Mouse (Mus musculus) brain, adult 2 months (tissue): ENCODE results near the gene Phldb2.

Source experiments
- DNase-seq: peaks from one replicate; pipeline ENCODE4 v3.0.0; 2011; ENCODE audit warnings: low read depth, low spot score

The Phldb2 gene

DNA sequence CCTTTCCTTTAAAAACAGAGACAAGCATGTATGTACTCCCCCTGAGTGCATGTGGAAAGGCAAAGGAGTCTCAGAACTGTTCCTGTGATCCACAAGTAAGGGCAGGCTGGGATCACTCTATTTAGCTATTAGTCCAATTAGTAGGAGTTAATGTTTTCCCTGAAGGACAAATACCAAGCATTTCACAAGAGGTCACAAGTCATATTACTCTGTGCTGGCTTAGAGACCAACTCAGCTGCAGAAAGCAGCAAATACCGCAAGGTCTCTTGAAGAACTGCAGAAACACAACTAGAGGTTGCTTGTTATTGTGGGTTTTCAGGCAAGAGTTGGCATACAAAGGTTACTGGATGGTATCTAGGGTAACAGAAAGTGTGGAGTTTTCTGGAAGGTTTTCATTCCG is 59.6 kb downstream of the Phldb2 start:
- DNase-seq, result no peak

GRCm38 (mm10) chr16:45892928-45893327 is 60.5 kb downstream of the Phldb2 start:
- peak; percentile 10 for DNase-seq

DNA sequence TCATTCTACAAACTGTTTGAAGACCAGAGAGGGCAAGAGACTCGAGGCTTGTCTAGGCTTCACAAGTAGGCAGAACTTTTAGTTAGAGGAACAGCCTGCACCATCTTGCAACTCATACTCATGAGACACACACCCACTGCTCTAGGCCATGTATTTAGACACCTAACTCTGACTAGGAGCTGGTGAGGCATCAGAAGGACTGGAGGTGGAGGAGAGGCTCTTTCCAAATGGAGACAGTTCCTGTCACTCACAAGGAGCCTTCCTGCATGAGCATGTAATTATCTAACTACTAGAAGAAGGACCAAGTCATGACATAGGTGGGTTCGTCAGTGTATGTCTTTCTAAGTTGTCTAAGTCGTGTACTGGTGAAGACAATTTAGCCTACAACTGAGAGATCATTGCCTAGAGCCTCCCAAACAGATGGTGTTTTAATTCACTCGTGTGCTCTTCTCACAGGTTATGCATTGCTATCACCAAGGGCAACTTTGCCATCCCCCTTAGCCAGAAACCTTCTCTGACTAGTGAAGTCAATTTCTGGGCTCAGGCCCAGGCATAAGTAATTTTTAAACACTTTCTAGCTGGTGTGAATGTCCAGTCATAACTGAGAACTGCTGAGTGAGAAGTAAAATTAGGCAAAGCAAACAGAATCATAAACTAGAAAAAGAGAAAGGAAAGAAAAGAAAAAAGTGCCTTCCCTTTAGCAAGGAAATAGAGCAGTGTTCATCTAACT is 62.8 kb downstream of the Phldb2 start:
- DNase-seq, result peak; percentile 71

DNA sequence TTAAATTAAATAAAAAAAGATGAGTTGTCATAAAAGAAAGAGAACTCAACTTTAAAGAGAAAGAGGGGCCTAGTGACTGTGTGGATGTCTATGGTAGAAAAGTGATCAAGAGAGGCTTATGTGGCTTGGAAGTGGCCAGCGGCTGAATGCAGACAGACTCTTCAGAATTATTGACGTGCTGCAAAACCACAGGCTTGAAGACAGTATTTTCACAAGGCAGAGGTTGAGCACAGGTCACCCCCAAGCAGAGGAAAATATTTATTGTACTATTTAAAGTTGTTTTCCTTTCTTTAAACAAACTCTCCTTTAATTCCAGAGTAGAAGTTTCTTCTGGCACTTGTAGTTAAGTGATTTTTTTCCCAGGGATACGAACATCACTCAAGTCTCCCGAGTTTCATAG is 63.8 kb downstream of the Phldb2 start:
- no peak for DNase-seq

GRCm38 (mm10) chr16:45886599-45886998 is 66.8 kb downstream of the Phldb2 start:
- DNase-seq, result no peak

DNA sequence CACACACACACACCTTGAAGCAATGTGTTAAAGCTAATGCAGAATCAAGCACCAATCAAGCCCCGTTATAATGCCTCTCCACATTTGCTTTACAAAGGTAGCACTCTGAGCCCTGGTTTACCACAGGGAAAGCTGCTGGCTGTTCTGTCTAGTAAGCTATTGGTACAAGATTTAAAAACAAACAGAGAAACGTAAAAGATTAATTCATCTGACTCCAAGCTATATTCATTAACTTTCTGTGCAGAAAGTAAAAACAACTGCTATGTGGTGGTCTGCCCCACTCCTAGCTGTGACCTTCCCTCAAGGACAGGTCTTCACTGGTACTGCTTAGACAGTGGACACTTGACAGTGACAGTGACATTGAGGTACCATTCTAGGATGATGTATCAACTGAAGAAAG is 69.2 kb downstream of the Phldb2 start:
- no peak for DNase-seq

DNA sequence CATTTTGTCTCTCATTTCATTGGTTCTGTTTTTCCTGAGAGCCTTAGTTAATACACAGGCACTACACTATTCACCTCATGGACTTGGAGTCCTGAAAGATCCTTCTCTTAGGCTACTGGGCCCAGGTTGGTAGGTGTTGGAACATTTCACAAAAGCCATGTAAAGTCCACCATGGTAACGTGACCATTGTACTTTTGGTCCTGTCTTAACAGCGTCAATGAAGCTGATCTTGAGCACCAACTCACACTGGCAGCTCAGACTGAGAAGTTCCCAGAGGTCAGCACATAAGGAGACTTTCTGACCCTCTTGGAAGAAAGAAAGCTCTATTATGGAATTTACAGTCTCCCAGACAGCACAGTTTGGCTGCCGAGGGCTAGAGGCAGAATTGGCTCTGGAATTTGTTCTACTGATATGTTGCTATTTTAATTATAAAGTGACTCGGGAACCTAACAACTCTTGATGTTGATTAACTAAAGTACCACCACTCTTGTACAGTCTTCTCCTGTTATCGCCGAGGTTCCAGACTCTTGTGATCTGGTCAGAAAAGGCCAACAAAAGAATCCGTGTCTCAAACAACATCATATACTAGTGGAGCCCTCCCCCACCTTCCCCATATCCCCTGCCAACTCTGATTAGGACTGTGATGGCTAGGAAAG is 72.1 kb downstream of the Phldb2 start:
- no peak for DNase-seq

DNA sequence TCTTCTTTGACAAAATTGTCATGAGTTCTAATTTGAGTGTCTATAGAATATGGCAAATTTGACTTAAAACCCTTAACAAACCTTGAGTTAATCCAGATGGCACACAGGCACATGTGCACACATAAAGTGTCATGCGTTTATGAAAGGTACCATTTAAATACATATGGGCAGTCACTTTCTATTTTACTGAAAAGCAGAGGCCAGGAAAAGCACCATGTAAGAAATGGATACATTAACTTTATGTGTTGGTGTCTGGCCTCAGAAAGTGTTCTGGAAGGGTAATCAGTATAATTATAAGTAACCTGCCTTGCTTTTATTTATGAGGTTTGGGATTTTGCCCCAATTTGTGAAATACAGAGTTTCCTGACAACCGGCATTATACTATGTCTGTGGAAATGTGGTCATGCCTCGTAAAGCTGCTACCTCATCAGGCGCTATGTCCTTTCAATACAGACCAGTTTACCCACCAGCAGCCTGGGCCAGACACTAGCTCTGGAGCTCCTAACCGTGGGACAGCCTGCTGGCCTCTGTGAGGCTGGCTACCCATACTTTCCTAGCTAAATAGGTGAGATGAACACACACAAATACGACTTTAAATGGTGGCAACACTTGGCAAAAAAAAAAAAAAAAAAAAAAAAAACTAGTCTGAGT is 73.2 kb downstream of the Phldb2 start:
- no peak for DNase-seq

DNA sequence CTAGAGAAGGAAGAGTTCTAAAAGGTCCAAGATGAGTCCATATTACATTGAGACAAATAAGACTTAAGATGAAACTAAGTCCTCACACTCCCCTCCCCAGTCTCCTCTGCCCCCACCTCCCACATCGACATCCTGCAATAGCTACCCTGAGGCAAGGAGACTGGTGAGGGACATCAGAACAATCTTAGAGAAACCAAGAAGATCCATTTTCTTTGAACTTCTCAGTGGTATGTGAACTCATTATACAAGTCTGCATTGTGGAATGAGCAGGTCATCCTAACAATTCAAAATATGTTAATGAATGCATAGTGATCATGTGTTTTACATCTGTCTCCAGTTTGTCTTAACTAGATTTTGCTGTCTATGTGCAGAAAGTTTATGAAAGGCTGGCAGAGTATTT is 75.7 kb downstream of the Phldb2 start:
- no peak for DNase-seq

- DNase-seq, result peak; percentile 59
Observed at GRCm38 (mm10) chr16:45877171-45877570, 76.2 kb downstream of the Phldb2 start.

DNA sequence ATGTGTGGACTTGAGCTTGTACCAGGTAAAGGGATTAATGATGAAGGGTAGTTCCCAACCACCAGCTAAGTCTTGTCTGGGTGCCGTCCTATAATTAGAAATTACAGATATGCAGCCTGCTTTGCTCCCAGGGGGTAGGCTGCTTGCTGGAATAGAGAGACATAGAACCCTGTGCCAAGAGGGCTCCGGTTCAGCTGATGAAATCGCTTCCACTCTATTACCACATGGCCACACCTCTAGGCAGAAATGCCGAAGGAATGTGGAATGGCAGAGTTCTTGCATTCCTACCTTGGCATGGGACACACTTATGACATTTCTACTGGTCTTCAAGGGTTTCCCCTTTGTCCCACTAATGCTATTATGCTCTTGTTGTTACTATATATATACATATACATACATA is 80.0 kb downstream of the Phldb2 start:
- no peak for DNase-seq

- peak; percentile 18 for DNase-seq
Observed at GRCm38 (mm10) chr16:45871286-45871976, 82.0 kb downstream of the Phldb2 start.

- no peak for DNase-seq
Observed at GRCm38 (mm10) chr16:45870651-45871050, 82.7 kb downstream of the Phldb2 start.

DNA sequence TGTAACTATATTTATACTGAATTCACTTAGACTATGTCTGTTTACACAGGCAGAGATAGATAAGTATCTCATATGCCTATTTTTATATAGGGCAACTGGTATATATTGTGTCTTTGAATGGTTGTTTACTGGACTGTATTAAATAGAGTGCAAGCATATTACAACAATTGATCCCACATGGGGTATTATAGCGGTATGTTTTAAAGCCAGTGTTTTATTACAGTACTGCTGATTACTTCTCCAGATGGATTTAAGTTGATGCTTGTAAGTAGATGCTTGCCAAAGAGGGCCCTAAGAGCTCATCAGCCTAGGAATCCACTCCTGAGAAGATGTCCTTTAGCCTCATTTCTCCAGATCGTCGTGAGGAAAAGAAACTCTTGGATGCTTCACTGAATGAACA is 84.4 kb downstream of the Phldb2 start:
- no peak for DNase-seq

DNA sequence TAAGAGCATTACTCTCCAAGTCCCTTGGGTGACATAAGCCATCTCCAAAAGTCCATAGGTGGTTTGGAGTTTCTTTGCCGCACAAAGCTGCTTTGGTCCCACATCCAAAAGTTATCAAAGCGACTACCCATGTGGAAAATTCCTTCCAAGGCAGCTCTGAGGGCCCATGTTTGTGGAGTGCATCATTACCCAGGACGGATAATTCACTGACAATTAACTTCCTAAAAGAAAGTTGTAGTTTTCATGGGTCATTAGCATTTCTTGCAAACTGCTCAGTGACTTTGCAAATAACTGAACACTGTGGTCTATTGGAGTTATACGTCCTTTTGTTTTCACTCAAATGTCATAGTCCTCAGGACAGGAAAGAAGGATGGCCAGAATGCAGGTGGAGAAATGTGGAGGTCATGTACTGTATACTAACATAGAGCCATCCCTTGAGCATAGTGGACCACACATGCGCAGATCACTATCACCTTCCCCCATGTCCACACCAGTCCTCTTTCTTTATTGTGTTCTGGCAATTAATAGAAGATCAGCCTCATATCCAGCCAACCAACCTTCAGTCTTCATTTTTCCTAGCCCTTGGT is 96.0 kb downstream of the Phldb2 start:
- no peak for DNase-seq

DNA sequence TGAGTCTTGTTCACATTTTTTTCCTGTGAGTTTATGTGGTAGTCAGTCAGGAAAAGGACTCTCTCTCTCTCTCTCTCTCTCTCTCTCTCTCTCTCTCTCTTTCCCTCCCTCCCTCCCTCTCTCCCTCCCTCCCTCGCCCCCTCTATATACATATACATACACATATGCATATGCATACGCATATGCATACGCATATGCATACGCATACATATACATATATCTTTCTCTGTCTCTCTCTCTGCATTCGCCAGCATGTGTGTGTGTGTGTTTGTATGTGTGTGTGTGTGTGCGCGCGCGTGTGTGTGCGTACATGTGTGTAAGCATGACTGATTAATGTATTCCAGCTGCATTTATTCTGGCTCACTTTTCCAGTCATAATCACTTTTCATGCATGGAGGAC is 98.9 kb downstream of the Phldb2 start:
- no peak for DNase-seq

DNA sequence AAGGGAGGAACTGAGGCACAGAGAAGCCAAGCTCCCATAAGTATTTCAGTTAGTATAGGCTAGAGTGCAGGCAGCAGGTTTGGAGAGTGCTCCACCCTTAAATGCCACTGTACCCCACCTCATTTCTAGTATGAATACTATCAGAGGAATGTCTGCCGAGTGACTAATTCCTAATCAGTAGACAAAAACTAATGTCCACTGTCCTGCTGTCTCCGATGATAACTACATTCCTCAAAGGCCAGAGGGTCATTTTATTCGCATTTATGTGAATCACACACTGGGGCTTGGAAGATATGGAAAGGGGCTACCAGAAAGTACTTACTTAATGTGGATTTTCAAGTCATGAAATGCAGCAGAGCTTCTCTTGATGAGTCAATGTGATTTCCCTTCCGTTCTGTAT is 104.4 kb downstream of the Phldb2 start:
- DNase-seq, result no peak

DNA sequence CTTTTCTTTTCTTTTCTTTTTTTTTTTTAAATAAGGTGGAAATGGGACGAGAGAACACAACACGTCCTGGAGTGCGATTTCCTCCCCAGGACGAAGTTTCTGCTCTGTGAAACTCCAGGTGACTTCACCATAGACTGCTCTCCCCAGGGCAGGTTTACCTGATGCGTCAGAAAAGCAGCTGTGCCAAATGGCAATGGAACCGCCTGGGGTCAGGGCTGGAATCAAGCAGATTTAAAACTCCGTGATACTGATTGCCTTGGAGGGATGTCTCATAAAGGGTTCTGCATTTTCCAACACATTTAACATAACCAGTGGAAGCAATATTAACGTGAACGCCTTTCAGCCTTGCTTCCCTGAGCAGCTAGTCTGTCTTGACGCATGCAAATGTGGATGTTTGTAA is 108.5 kb downstream of the Phldb2 start:
- DNase-seq, result no peak

DNA sequence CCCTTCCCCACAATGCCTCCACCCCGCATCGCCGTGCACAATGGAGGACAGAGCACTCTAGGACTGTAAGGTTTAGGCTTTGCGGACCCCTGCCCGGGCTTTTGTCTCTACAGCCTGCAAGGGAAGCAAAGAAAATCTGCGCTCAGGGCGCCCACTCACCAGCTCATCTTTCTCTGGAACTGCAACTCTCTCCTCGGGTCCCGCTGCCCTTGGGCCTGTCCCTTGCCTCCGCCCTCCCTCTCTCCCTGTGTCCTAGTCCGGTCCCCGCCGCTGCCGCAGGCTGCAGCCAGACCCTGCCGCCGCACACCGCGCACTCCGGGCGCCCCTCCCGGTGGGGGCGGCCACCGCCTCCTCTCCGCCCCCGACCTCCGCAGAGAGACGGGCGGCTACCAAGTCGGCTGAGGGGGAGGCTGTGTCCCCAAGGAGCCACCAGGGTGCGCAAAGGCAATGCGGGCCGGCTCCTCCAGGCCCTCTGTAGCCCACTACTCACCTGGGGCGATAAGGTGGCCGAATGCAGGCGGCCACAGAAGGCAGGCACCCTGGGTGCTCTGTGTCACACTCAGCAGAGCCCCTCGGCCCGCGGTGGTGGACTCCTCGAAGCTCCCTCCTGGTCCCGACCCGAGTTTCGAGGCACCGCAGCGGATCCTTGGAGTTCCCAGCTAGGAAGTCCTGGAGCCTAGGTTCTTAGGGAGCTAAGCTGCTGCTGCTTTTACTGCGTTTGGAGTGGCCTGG is 109.2 kb downstream of the Phldb2 start:
- peak; percentile 52 for DNase-seq

DNA sequence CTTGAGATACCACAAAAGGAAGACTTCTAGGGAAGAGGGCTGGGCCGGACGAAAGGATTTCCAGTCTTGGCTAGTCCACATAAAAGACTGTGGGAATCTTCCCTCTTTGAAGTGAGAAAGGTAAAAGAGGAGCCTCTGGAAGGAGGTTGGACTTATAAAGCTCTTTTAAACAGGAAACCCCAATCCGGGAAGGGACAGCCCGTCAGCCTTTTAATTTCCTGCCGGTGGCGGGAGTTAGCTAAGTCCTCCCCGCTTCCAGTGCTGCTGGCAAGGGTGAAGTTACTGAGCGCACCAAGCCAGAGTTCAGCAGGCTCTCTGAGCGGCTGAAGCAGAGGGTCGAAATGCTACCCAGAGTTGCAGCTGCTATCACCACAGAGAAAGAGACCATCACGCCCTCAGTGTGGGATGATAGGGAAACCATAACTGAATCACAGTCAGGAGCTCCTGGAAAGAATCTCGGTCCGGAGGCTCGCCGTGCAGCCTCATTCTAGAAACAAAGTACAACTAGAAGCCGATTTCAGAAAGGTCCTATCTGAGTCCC is 110.0 kb downstream of the Phldb2 start:
- no peak for DNase-seq

- no peak for DNase-seq
Observed at GRCm38 (mm10) chr16:45842440-45842839, 111.0 kb downstream of the Phldb2 start.
